13 mouse cellular contexts compared by ENCODE assay signal in the genomic region with DNA sequence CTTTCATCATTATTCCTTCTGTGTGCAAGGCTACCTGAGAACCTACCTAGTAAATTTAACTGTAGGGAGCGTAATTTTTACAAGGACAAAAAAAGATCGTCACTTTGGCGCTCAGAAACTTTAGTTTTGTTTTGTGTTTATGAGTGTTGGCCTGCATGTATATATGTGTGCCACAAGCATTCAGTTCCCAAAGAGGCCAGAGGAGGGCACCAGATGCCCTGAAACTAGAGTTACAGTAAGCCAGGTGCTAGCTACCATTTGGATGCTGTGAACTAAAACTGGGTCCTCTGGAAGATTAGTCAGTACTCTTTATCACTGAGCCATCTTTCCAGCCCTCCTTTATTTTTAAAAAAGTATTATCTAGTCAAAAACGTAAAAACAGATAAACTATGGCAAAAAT. TPM values are rescaled to one million over a fixed set of nuclear protein-coding genes. Genes with fewer than 3 reads are reported as not detected.
DNase-seq lines count a peak whose midpoint lies in the region; ATAC-seq and TF ChIP-seq lines count a peak whose summit lies in the region.
"Had no signal": no experiment of that assay in that cellular context is flagged by ENCODE, and none has a peak within 500 bp of the region (broad histone marks: within the 10 kb centered on the region; RNA-seq: fewer than 3 reads in every experiment).

No protein-coding gene starts in this region.

- no peak overlapping the region for H3K4me2 ChIP-seq in forebrain, postnatal 0 days (ENCODE audit: low read depth)
- no peak overlapping the region for H3K4me2 ChIP-seq in forebrain, embryonic 16.5 days (ENCODE audit: low read length)
- no peak overlapping the region for H3K4me2 ChIP-seq in lung, postnatal 0 days (replicated peaks; ENCODE audit: low read depth, low read length)
- H3K4me2 ChIP-seq in liver, embryonic 14.5 days (ENCODE audit: low read depth): no peak overlapping the region
- no peak overlapping the region for H3K4me2 ChIP-seq in hindbrain, embryonic 13.5 days
- H3K4me2 ChIP-seq: limb, embryonic 12.5 days had no signal

- no peak for DNase-seq in forebrain, postnatal 0 days
- no peak for DNase-seq in lung, postnatal 0 days (ENCODE audit: low spot score)
- DNase-seq in lung, adult 18-20 months: no peak
- DNase-seq in ES-CJ7 (ENCODE audit: low read depth, low spot score): peak; percentile 51
- peak in 1 of 3 experiments; percentile 16 for DNase-seq in liver, embryonic 14.5 days (ENCODE audit: low read depth in 3 of 3, low spot score in 3 of 3)
- DNase-seq in embryonic facial prominence, embryonic 10.5 days (ENCODE audit: low spot score): no peak
- DNase-seq: heart, adult 18-20 months; kidney, adult 11 months; right cerebral cortex, postnatal 25 days had no signal

- 88% methylated on average over 4 of the region's 4 CpGs for WGBS in forebrain, postnatal 0 days
- WGBS in forebrain, embryonic 16.5 days: 94% methylated on average over 4 of the region's 4 CpGs
- 84% methylated on average over 4 of the region's 4 CpGs for WGBS in lung, postnatal 0 days
- WGBS in liver, embryonic 14.5 days (ENCODE audit: insufficient replicate concordance): 69% methylated on average over 4 of the region's 4 CpGs
- WGBS in hindbrain, embryonic 13.5 days: 91% methylated on average over 4 of the region's 4 CpGs
- 86% methylated on average over 4 of the region's 4 CpGs for WGBS in embryonic facial prominence, embryonic 10.5 days

- ATAC-seq in forebrain, postnatal 0 days: no peak
- ATAC-seq in forebrain, embryonic 16.5 days: no peak
- no peak for ATAC-seq in lung, postnatal 0 days
- no peak for ATAC-seq in liver, embryonic 14.5 days (ENCODE audit: insufficient read depth)
- ATAC-seq in hindbrain, embryonic 13.5 days (ENCODE audit: low FRiP score): no peak

- 0 out of 2 replicates have a peak, but pooled peaks have one; percentile 20 for TF ChIP-seq CTCF in forebrain, postnatal 0 days (IDR thresholded peaks at IDR 0.05; ENCODE audit: low read depth)
- peak; percentile 46 for TF ChIP-seq CTCF in lung, postnatal 0 days (IDR thresholded peaks at IDR 0.05)
- peak; percentile 51 for TF ChIP-seq CTCF in liver, embryonic 14.5 days (IDR thresholded peaks at IDR 0.05; ENCODE audit: low read depth)

- no peak overlapping the region for H3K4me3 ChIP-seq in forebrain, postnatal 0 days (ENCODE audit: low read depth, low read length)
- H3K4me3 ChIP-seq in forebrain, embryonic 16.5 days (replicated peaks; ENCODE audit: low read length): no peak overlapping the region
- H3K4me3 ChIP-seq in lung, postnatal 0 days (ENCODE audit: low read depth, low read length): no peak overlapping the region
- H3K4me3 ChIP-seq in liver, embryonic 14.5 days (ENCODE audit: insufficient read depth in 1 of 2, low read depth in 2 of 2, low read length in 2 of 2): no peak overlapping the region
- H3K4me3 ChIP-seq in hindbrain, embryonic 13.5 days: no peak overlapping the region
- H3K4me3 ChIP-seq in embryonic facial prominence, embryonic 10.5 days: no peak overlapping the region
- H3K4me3 ChIP-seq: limb, embryonic 12.5 days had no signal

- H3K9ac ChIP-seq in forebrain, postnatal 0 days: no peak overlapping the region
- H3K9ac ChIP-seq in forebrain, embryonic 16.5 days (replicated peaks; ENCODE audit: low read depth, low read length): no peak overlapping the region
- no peak overlapping the region for H3K9ac ChIP-seq in lung, postnatal 0 days (replicated peaks; ENCODE audit: low read depth)
- H3K9ac ChIP-seq in liver, embryonic 14.5 days (replicated peaks): no peak overlapping the region
- H3K9ac ChIP-seq in hindbrain, embryonic 13.5 days: no peak overlapping the region
- H3K9ac ChIP-seq: limb, embryonic 12.5 days had no signal

- no peaks in the 10 kb centered on the region for H3K36me3 ChIP-seq in forebrain, postnatal 0 days (ENCODE audit: insufficient read depth)
- H3K36me3 ChIP-seq in forebrain, embryonic 16.5 days (ENCODE audit: control insufficient read depth, insufficient read depth): no peaks in the 10 kb centered on the region
- H3K36me3 ChIP-seq in lung, postnatal 0 days (ENCODE audit: insufficient read depth, low read length): no peaks in the 10 kb centered on the region
- H3K36me3 ChIP-seq in liver, embryonic 14.5 days (replicated peaks; ENCODE audit: control insufficient read depth, insufficient read depth, low read depth): no peaks in the 10 kb centered on the region
- no peaks in the 10 kb centered on the region for H3K36me3 ChIP-seq in hindbrain, embryonic 13.5 days
- no peaks in the 10 kb centered on the region for H3K36me3 ChIP-seq in embryonic facial prominence, embryonic 10.5 days (replicated peaks)
- H3K36me3 ChIP-seq: limb, embryonic 12.5 days had no signal

- H3K27me3 ChIP-seq in forebrain, postnatal 0 days (ENCODE audit: insufficient read depth, low read length): no peaks in the 10 kb centered on the region
- no peaks in the 10 kb centered on the region for H3K27me3 ChIP-seq in forebrain, embryonic 16.5 days (replicated peaks; ENCODE audit: control insufficient read depth, insufficient read depth, low read length)
- H3K27me3 ChIP-seq in lung, postnatal 0 days (replicated peaks; ENCODE audit: insufficient read depth, low read length): no peaks in the 10 kb centered on the region
- no peaks in the 10 kb centered on the region for H3K27me3 ChIP-seq in liver, embryonic 14.5 days (ENCODE audit: control insufficient read depth, insufficient read depth, low read length)
- no peaks in the 10 kb centered on the region for H3K27me3 ChIP-seq in hindbrain, embryonic 13.5 days
- H3K27me3 ChIP-seq in embryonic facial prominence, embryonic 10.5 days (replicated peaks; ENCODE audit: low read depth, poor library complexity, severe bottlenecking): no peaks in the 10 kb centered on the region
- H3K27me3 ChIP-seq: limb, embryonic 12.5 days had no signal

- TF ChIP-seq EP300 in lung, postnatal 0 days (IDR thresholded peaks at IDR 0.05): no peak
- TF ChIP-seq EP300 in liver, embryonic 14.5 days (IDR thresholded peaks at IDR 0.05; ENCODE audit: low read depth): no peak

- H3K9me3 ChIP-seq in forebrain, postnatal 0 days (ENCODE audit: low read length): no peaks in the 10 kb centered on the region
- no peaks in the 10 kb centered on the region; the same call in 1 of the 2 replicates for H3K9me3 ChIP-seq in forebrain, embryonic 16.5 days (ENCODE audit: control insufficient read depth, low read length)
- no peaks in the 10 kb centered on the region for H3K9me3 ChIP-seq in lung, postnatal 0 days (ENCODE audit: low read length)
- no peaks in the 10 kb centered on the region for H3K9me3 ChIP-seq in liver, embryonic 14.5 days (ENCODE audit: control insufficient read depth, low read length)
- 0 out of 2 replicates have a peak, but pooled peaks cover 3% of the 10 kb centered on the region for H3K9me3 ChIP-seq in hindbrain, embryonic 13.5 days
- H3K9me3 ChIP-seq in embryonic facial prominence, embryonic 10.5 days: peaks cover 3% of the 10 kb centered on the region; the same call in 1 of the 2 replicates

- H3K27ac ChIP-seq in forebrain, postnatal 0 days (ENCODE audit: low read depth, low read length): no peak overlapping the region
- no peak overlapping the region for H3K27ac ChIP-seq in forebrain, embryonic 16.5 days (ENCODE audit: low read length)
- H3K27ac ChIP-seq in lung, postnatal 0 days (ENCODE audit: low read length): no peak overlapping the region
- no peak overlapping the region for H3K27ac ChIP-seq in liver, embryonic 14.5 days
- H3K27ac ChIP-seq in hindbrain, embryonic 13.5 days: no peak overlapping the region
- no peak overlapping the region for H3K27ac ChIP-seq in embryonic facial prominence, embryonic 10.5 days (replicated peaks)
- H3K27ac ChIP-seq: limb, embryonic 12.5 days; macrophage had no signal

- H3K4me1 ChIP-seq in forebrain, postnatal 0 days (ENCODE audit: insufficient read depth): 0 out of 2 replicates have a peak, but pooled peaks cover 4% of the 10 kb centered on the region
- peaks cover 2% of the 10 kb centered on the region; the same call in 1 of the 2 replicates for H3K4me1 ChIP-seq in forebrain, embryonic 16.5 days (replicated peaks; ENCODE audit: control insufficient read depth, insufficient read depth, low read length)
- H3K4me1 ChIP-seq in lung, postnatal 0 days (ENCODE audit: insufficient read depth, low read depth, low read length): no peaks in the 10 kb centered on the region
- H3K4me1 ChIP-seq in liver, embryonic 14.5 days (replicated peaks; ENCODE audit: control insufficient read depth in 2 of 2, insufficient read depth in 2 of 2, low read length in 1 of 2): peaks cover 0 to 4% of the 10 kb centered on the region in 2 experiments; a peak in 1 of 4 replicates
- peaks cover 7% of the 10 kb centered on the region for H3K4me1 ChIP-seq in hindbrain, embryonic 13.5 days (replicated peaks)
- H3K4me1 ChIP-seq in embryonic facial prominence, embryonic 10.5 days: peaks cover 21% of the 10 kb centered on the region

RNA-seq across cellular contexts. Expression of a gene that starts 30.8 kb away (rescaled TPM):
- total RNA-seq in forebrain, postnatal 0 days (2014; rRNA removed): 21.8 and 26.4 TPM in 2 replicates
- polyA plus RNA-seq in forebrain, postnatal 0 days (2015; fragmentation: Nextera tagmentation; extraction: Ambion mirVana): 7.2 and 7.8 TPM in 2 replicates
- polyA plus RNA-seq in forebrain, embryonic 16.5 days (2015; fragmentation: Nextera tagmentation; extraction: Ambion mirVana): 6.4 and 6.6 TPM in 2 replicates
- 23.3 and 24.7 TPM in 2 replicates for polyA plus RNA-seq in lung, postnatal 0 days (2015; fragmentation: Nextera tagmentation; extraction: Ambion mirVana)
- polyA plus RNA-seq in liver, embryonic 14.5 days (2012; rRNA removed): 3.4 and 4.0 TPM in 2 replicates
- polyA plus RNA-seq in liver, embryonic 14.5 days (2014; fragmentation: Nextera tagmentation; extraction: Ambion mirVana): 2.1 and 2.4 TPM in 2 replicates
- polyA plus RNA-seq in hindbrain, embryonic 13.5 days (2015; fragmentation: Nextera tagmentation; extraction: Ambion mirVana): 4.4 and 5.7 TPM in 2 replicates
- 17.9 and 18.4 TPM in 2 replicates for polyA plus RNA-seq in embryonic facial prominence, embryonic 10.5 days (2016; fragmentation: Nextera tagmentation; extraction: Ambion mirVana)
